Mouse (Mus musculus): ENCODE data around the gene Meis2. TPM values are rescaled to one million over a fixed set of nuclear protein-coding genes. Genes with fewer than 3 reads are reported as not detected.

Gene Meis2
- polyA plus RNA-seq, 1 experiment from 2014 or later: 1.6 TPM

DNA sequence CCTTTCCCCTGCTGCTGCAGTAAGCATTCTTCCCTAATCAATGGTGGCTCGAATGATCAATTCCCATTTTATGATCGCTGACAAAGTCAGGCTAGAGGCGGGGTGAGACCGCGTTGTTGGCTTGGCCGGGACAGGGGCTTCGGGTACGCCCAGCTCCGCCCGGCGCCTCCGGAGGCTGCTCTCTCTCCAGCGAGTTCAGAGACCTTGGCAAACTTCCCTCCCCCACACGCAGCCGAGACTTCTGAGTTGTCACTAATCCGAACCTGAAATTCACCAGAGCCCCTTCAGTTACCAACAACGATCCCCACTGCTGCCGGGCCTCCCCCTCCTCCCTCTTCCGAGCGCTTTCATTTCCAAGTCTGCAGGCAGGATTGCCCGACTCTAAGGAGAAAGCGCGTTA, 10.3 kb upstream of the Meis2 start:
- no peak overlapping the region for H3K9ac ChIP-seq (ENCODE audit: low read depth, low read length)
- whole genome bisulfite sequencing (ENCODE audit: insufficient replicate concordance): 1% methylated on average over 23 of the region's 23 CpGs
- H3K36me3 ChIP-seq (ENCODE audit: control insufficient read depth, insufficient read depth): no peaks in the 10 kb centered on the region
- no peaks in the 10 kb centered on the region for H3K9me3 ChIP-seq (replicated peaks; ENCODE audit: control insufficient read depth, low read length)
- no peak for ATAC-seq (ENCODE audit: low read depth)
- no peak overlapping the region for H3K27ac ChIP-seq (ENCODE audit: low read length)
- H3K4me3 ChIP-seq (ENCODE audit: low read depth, low read length): peak overlapping the region; percentile 36
- H3K4me1 ChIP-seq (ENCODE audit: control insufficient read depth, low read depth, low read length): no peaks in the 10 kb centered on the region
- H3K4me2 ChIP-seq (ENCODE audit: low read depth, low read length): peak overlapping the region; percentile 58
- H3K27me3 ChIP-seq (ENCODE audit: control insufficient read depth, insufficient read depth, low read depth, low read length): peaks cover 37% of the 10 kb centered on the region

DNA sequence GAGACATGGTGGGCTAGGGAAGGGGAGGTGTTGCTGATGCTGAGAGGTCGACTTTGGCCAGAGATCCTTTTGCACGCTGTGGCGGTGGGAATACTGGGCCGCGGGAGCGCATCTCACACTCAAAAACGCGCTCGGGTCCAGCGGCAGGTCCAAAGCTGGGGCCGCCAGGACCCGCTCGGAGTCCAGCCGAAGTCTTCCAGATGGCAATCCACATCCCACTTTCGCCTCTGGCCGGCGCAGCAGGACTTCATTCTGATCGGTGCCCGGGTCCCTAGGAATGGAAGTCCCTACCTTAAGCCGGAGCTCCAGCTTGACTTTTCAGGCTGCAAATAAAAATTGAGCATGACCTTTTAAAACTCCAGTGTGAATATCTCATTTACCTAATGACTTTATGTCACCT, 9.8 kb upstream of the Meis2 start:
- Histone ChIP-seq H3K36me3 (ENCODE audit: control insufficient read depth, insufficient read depth) (no peaks in the 10 kb centered on the region), H3K4me3 (ENCODE audit: low read depth, low read length) (peak overlapping the region; percentile 36), H3K27me3 (ENCODE audit: control insufficient read depth, insufficient read depth, low read depth, low read length) (peaks cover 41% of the 10 kb centered on the region), H3K4me2 (ENCODE audit: low read depth, low read length) (peak overlapping the region; percentile 58), H3K9me3 (replicated peaks; ENCODE audit: control insufficient read depth, low read length) (no peaks in the 10 kb centered on the region), H3K9ac (ENCODE audit: low read depth, low read length) (no peak overlapping the region), H3K27ac (ENCODE audit: low read length) (no peak overlapping the region), H3K4me1 (ENCODE audit: control insufficient read depth, low read depth, low read length) (no peaks in the 10 kb centered on the region)
- WGBS (ENCODE audit: insufficient replicate concordance): under 1% methylated on average over 20 of the region's 20 CpGs
- ATAC-seq (ENCODE audit: low read depth): no peak

- no peaks in the 10 kb centered on the region for H3K4me1 ChIP-seq (ENCODE audit: control insufficient read depth, low read depth, low read length)
- H3K9me3 ChIP-seq (replicated peaks; ENCODE audit: control insufficient read depth, low read length): no peaks in the 10 kb centered on the region
- H3K9ac ChIP-seq (ENCODE audit: low read depth, low read length): no peak overlapping the region
- WGBS (ENCODE audit: insufficient replicate concordance): 9% methylated on average over 17 of the region's 17 CpGs
- no peak overlapping the region; the same call in 1 of the 2 replicates for H3K4me2 ChIP-seq (ENCODE audit: low read depth, low read length)
- H3K27ac ChIP-seq (ENCODE audit: low read length): no peak overlapping the region
- ATAC-seq (ENCODE audit: low read depth): no peak
- H3K27me3 ChIP-seq (ENCODE audit: control insufficient read depth, insufficient read depth, low read depth, low read length): peaks cover 45% of the 10 kb centered on the region
- no peaks in the 10 kb centered on the region for H3K36me3 ChIP-seq (ENCODE audit: control insufficient read depth, insufficient read depth)
- no peak overlapping the region for H3K4me3 ChIP-seq (ENCODE audit: low read depth, low read length)
These were observed 9.2 kb upstream of the Meis2 start for GRCm38 (mm10) chr2:116074726-116075440.

DNA sequence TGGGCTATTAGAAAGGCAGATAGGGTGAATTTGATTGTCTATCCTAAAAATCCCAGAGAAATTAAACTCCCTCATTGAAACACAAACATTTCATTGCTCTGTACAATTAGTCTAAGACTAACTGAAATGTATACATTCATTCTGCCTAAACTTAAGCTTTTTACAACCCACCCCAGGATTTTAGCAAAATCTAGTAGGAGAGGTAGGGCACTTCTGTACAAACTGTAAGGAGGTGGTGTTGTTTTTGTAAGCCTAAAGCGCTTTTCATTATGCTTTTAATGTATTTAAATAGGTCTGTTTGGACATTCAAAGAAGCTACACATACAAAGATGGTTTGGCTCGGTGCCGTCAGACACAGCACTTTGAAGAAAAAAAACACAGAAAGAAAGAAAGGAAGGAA, 8.4 kb upstream of the Meis2 start:
- WGBS (ENCODE audit: insufficient replicate concordance): 28% methylated on average over 3 of the region's 3 CpGs
- H3K27me3 ChIP-seq (ENCODE audit: control insufficient read depth, insufficient read depth, low read depth, low read length): peaks cover 54% of the 10 kb centered on the region
- no peak overlapping the region for H3K4me2 ChIP-seq (ENCODE audit: low read depth, low read length)

GRCm38 (mm10) chr2:116073311-116073904, 7.8 kb upstream of the Meis2 start:
- Histone ChIP-seq H3K36me3 (ENCODE audit: control insufficient read depth, insufficient read depth) (no peaks in the 10 kb centered on the region), H3K9me3 (replicated peaks; ENCODE audit: control insufficient read depth, low read length) (no peaks in the 10 kb centered on the region), H3K9ac (ENCODE audit: low read depth, low read length) (no peak overlapping the region), H3K4me3 (ENCODE audit: low read depth, low read length) (no peak overlapping the region), H3K4me1 (ENCODE audit: control insufficient read depth, low read depth, low read length) (no peaks in the 10 kb centered on the region), H3K27me3 (ENCODE audit: control insufficient read depth, insufficient read depth, low read depth, low read length) (peaks cover 59% of the 10 kb centered on the region), H3K4me2 (ENCODE audit: low read depth, low read length) (no peak overlapping the region), H3K27ac (ENCODE audit: low read length) (no peak overlapping the region)
- 17% methylated on average over 9 of the region's 9 CpGs for WGBS (ENCODE audit: insufficient replicate concordance)
- no peak for ATAC-seq (ENCODE audit: low read depth)

More for the DNA sequence above, 8.4 kb upstream of the Meis2 start:
- no peak overlapping the region for H3K27ac ChIP-seq (ENCODE audit: low read length)
- H3K9ac ChIP-seq (ENCODE audit: low read depth, low read length): no peak overlapping the region
- H3K36me3 ChIP-seq (ENCODE audit: control insufficient read depth, insufficient read depth): no peaks in the 10 kb centered on the region
- no peak for ATAC-seq (ENCODE audit: low read depth)
- no peak overlapping the region for H3K4me3 ChIP-seq (ENCODE audit: low read depth, low read length)
- no peaks in the 10 kb centered on the region for H3K4me1 ChIP-seq (ENCODE audit: control insufficient read depth, low read depth, low read length)
- no peaks in the 10 kb centered on the region for H3K9me3 ChIP-seq (replicated peaks; ENCODE audit: control insufficient read depth, low read length)

DNA sequence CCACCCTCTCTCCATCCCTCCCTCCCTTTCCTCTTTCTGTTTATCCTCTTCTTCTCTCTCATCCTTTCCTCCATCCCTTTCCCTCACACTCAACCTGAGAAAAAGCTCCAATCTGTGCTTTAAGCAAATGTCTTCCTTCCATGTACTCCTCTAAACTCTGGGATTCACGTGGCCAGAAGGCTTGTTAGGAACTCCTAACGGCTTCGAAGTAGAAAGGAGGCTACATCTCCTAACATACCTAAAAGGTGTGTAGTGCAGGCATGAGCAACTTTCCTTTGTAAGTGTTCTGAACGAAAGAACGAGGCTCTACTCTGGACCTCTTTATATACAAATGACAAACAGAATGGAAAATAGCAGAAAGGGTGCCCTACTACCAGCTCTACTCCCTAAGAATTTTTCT, 7.1 kb upstream of the Meis2 start:
- Histone ChIP-seq H3K9me3 (replicated peaks; ENCODE audit: control insufficient read depth, low read length) (no peaks in the 10 kb centered on the region), H3K36me3 (ENCODE audit: control insufficient read depth, insufficient read depth) (no peaks in the 10 kb centered on the region), H3K27me3 (ENCODE audit: control insufficient read depth, insufficient read depth, low read depth, low read length) (peaks cover 66% of the 10 kb centered on the region), H3K27ac (ENCODE audit: low read length) (no peak overlapping the region), H3K9ac (ENCODE audit: low read depth, low read length) (no peak overlapping the region), H3K4me3 (ENCODE audit: low read depth, low read length) (no peak overlapping the region), H3K4me2 (ENCODE audit: low read depth, low read length) (no peak overlapping the region), H3K4me1 (ENCODE audit: control insufficient read depth, low read depth, low read length) (no peaks in the 10 kb centered on the region)
- 8% methylated on average over 5 of the region's 5 CpGs for WGBS (ENCODE audit: insufficient replicate concordance)
- no peak for ATAC-seq (ENCODE audit: low read depth)

DNA sequence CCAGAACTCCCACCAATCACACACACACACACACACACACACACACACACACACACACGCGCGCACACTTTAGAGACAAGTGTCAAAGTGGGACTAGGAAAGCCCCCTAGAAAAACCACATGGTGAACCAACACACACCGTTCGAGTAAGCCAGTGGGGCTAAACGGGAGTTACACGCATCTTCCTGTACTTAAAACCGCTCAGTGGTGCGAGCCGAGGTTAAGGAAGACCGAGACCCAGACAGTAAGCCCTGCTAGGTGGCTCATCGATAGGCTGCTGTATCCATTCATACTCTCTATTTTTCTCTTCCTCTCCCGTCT, 6.6 kb upstream of the Meis2 start:
- 2% methylated on average over 13 of the region's 13 CpGs for WGBS (ENCODE audit: insufficient replicate concordance)
- Histone ChIP-seq H3K36me3 (ENCODE audit: control insufficient read depth, insufficient read depth) (no peaks in the 10 kb centered on the region), H3K4me2 (ENCODE audit: low read depth, low read length) (0 out of 2 replicates have a peak overlapping the region, but pooled peaks have one; percentile 36), H3K27ac (ENCODE audit: low read length) (no peak overlapping the region), H3K4me1 (ENCODE audit: control insufficient read depth, low read depth, low read length) (no peaks in the 10 kb centered on the region), H3K27me3 (ENCODE audit: control insufficient read depth, insufficient read depth, low read depth, low read length) (peaks cover 69% of the 10 kb centered on the region), H3K4me3 (ENCODE audit: low read depth, low read length) (no peak overlapping the region), H3K9ac (ENCODE audit: low read depth, low read length) (no peak overlapping the region), H3K9me3 (replicated peaks; ENCODE audit: control insufficient read depth, low read length) (no peaks in the 10 kb centered on the region)
- ATAC-seq (ENCODE audit: low read depth): no peak

DNA sequence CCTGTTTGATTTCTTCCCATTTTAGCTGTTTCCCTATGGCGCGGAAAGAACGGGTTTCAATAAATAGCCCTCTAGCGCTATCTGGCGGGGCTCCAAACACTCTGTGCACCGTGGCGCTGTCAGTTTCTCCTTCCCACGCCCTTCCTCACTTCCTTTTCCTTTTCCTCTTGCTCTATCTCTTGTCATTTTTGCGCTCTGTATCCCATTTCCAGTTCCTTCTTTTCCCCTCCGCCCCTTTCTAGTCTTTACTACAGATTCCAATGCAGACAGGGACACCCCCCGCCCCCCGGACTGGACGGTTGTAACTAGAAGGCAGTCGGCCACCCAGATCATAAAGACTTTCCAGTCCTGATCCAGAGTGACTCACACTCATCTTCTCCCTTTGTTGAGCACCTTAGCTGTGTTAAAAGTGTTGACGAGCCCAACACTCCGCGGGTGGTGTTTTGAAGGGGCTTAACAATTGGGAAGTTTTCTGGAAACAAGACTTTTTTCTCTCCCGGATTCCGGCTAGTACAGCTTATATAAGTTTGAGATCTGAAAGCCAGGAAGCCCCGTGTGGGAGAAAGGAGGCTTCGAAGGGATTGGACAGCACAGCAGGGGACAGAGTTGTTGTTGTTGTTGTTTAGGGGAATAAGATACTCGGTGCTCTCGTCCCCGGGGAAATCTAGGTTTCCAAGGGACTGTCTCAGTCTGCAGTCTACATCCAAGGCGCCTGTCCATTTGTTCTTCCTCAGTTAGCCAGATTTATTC, 6.1 kb upstream of the Meis2 start:
- H3K9me3 ChIP-seq (replicated peaks; ENCODE audit: control insufficient read depth, low read length): no peaks in the 10 kb centered on the region
- no peaks in the 10 kb centered on the region for H3K36me3 ChIP-seq (ENCODE audit: control insufficient read depth, insufficient read depth)
- H3K4me3 ChIP-seq (ENCODE audit: low read depth, low read length): peak overlapping the region; percentile 24
- H3K4me2 ChIP-seq (ENCODE audit: low read depth, low read length): peak overlapping the region; percentile 36
- ATAC-seq (ENCODE audit: low read depth): no peak
- no peak overlapping the region for H3K9ac ChIP-seq (ENCODE audit: low read depth, low read length)
- H3K27me3 ChIP-seq (ENCODE audit: control insufficient read depth, insufficient read depth, low read depth, low read length): peaks cover 74% of the 10 kb centered on the region
- no peaks in the 10 kb centered on the region for H3K4me1 ChIP-seq (ENCODE audit: control insufficient read depth, low read depth, low read length)
- 2% methylated on average over 25 of the region's 25 CpGs for WGBS (ENCODE audit: insufficient replicate concordance)
- H3K27ac ChIP-seq (ENCODE audit: low read length): no peak overlapping the region

All from liver, embryonic 16.5 days (tissue).